Mouse (Mus musculus): ENCODE measurements around the gene Sms.

- no peak for TF ChIP-seq CTCF (IDR thresholded peaks at IDR 0.05; ENCODE audit: control insufficient read depth, insufficient read depth, insufficient read length)
- no peak for TF ChIP-seq USF1 (IDR thresholded peaks at IDR 0.05; ENCODE audit: low read depth)
- TF ChIP-seq MYOD1 (IDR thresholded peaks at IDR 0.05; ENCODE audit: control insufficient read depth, insufficient read length, low read depth): no peak
- no peak for TF ChIP-seq CEBPB (IDR thresholded peaks at IDR 0.05; ENCODE audit: low read depth)
- no peak for TF ChIP-seq MAX (IDR thresholded peaks at IDR 0.05)
Measured at GRCm38 (mm10) chrX:157476153-157476810, 15.8 kb downstream of the Sms start.
